Mouse (Mus musculus) embryonic fibroblast, embryonic 13.5 days (primary cell): ENCODE results near the gene Naxe.
A peak's percentile ranks its signal among the peaks of the same experiment; 100 is the strongest.

Experiments
- CTCF ChIP-seq: IDR thresholded peaks from 2 replicates; pipeline ENCODE4 v1.5.1; 2011; ENCODE audit warnings: mild to moderate bottlenecking, control low read depth, low read length, moderate library complexity, borderline replicate concordance; ENCODE audit not compliant: insufficient read depth
- POLR2A ChIP-seq: IDR thresholded peaks from 2 replicates; pipeline ENCODE4 v1.6.1; 2011; ENCODE audit warnings: low read depth, mild to moderate bottlenecking, control low read depth, low read length, moderate library complexity

DNA sequence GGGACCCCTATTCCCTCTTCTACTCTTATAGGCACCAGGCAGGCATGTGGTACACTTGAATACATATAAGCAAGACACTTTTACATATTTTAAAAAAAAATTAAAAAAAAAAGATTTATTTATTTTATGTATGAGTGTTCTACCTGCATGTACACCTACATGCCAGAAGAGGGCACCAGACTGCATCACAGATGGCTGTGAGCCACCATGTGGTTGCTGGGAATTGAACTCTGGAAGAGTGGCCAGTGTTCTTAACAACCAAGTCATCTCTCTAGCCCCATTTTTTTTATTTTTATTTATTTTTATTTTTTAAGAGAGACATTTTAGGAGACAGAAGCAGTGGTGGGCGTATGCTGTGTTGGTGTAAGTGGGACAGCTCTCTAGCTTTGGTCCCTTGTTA is 29.4 kb upstream of the Naxe start:
- TF ChIP-seq CTCF, result peak; percentile 71; the same call in 1 of the 2 replicates
- no peak for TF ChIP-seq POLR2A
